Mouse (Mus musculus): ENCODE results near the gene Grm2.

DNA sequence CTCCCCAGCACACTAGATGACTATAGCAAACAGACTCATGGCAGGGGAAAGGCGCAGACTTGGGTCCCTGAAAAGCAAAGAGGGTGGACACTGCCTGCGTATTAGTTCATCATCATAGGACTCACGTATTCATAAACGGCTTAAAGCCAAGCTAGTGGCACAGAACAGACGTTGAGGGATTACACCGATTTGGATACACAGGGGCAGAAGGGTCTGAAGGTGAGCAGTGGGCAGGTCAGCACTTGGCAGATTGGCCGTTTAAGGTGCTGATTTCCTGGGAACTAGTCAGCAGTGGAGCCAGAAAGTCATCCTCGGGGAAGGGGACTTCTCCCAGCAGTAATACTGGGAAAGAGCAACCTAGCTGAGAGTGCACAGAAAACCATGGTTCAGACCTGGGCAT, 33.0 kb upstream of the Grm2 start:
- TF ChIP-seq POLR2A (IDR thresholded peaks at IDR 0.05; ENCODE audit: insufficient read length, low read depth) (no peak), REST (IDR thresholded peaks at IDR 0.05; ENCODE audit: insufficient read depth, insufficient read length) (no peak), MYOD1 (IDR thresholded peaks at IDR 0.05; ENCODE audit: control insufficient read depth in 1 of 3, insufficient read length in 2 of 3, low read depth in 2 of 3) (no peak), TCF12 (IDR thresholded peaks at IDR 0.05; ENCODE audit: insufficient read depth, poor library complexity, severe bottlenecking) (no peak), POLR2AphosphoS2 (IDR thresholded peaks at IDR 0.05; ENCODE audit: insufficient read length, low read depth) (no peak), CEBPB (IDR thresholded peaks at IDR 0.05; ENCODE audit: insufficient read depth, poor library complexity, severe bottlenecking) (no peak), TCF3 (IDR thresholded peaks at IDR 0.05; ENCODE audit: insufficient read length, low read depth) (no peak), USF1 (IDR thresholded peaks at IDR 0.05; ENCODE audit: low read depth) (no peak), MAX (IDR thresholded peaks at IDR 0.05; ENCODE audit: low read depth) (no peak)
